Mouse (Mus musculus) splenic B cell, adult 2 months (primary cell): ENCODE results near the gene H2-Aa.
A peak's percentile ranks its signal among the peaks of the same experiment; 100 is the strongest.

Experiments
- DNase-seq: peaks from one replicate; pipeline ENCODE4 v3.0.0-alpha.2; 2011; ENCODE audit warnings: low read depth, low spot score
- H3K27me3 ChIP-seq: 2 replicates; pipeline ENCODE4 v1.6.1; 2012; ENCODE audit warnings: mild to moderate bottlenecking, low read length, moderate library complexity, mixed read lengths; ENCODE audit not compliant: control insufficient read depth, poor library complexity, insufficient read depth, severe bottlenecking
- H3K36me3 ChIP-seq: 2 replicates; pipeline ENCODE4 v1.6.1; 2012; ENCODE audit warnings: mild to moderate bottlenecking, low read length, moderate library complexity, mixed read lengths; ENCODE audit not compliant: control insufficient read depth, poor library complexity, insufficient read depth, severe bottlenecking

Gene H2-Aa

DNA sequence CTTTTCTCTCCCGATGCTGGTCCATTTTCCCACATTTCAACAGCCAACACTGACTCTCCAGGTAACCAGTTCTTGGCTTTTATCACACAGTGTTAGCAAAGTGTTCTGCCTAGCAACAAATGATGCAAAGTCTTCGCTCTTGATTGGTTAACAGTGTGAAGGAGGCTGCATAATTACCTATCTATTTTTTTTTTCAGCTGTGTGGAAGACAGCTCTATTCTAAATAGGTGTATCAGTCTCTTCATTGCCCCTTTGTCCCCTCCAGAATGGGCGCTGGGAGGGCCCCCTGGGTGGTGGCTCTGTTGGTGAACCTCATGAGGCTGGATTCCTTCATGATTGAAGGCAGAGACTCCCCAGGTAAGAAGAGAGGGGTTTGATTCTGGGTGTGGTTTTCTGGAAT is 48.9 kb downstream of the H2-Aa start, which contains the start of gene H2-Ob:
TSS of gene H2-Ob (plus strand) at position 198 of the 400 bp plus-strand sequence.
- Histone ChIP-seq H3K36me3 (peaks cover 23% of the 10 kb centered on the region), H3K27me3 (no peaks in the 10 kb centered on the region)
- peak; percentile 97 for DNase-seq

DNA sequence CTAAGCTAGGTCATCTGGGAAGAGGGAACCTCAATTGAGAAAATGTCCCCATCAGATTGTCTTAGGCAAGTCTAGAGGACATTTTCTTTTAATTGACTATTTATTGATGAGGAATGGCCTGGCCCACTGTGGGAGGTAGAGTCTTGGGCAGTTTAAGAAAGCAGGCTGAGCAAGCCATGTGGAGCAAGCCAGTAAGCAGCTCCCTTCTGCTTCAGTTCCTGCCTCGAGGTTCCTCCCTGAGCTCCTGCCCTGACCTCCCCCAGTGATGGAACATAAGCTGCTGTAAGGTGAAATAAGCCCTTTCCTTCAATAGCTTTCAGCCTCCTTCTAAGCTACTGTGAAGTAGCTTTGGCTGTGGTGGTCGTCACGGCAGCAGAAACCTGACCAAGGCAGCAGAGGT is 49.9 kb downstream of the H2-Aa start:
- Histone ChIP-seq H3K27me3 (no peaks in the 10 kb centered on the region), H3K36me3 (peaks cover 18% of the 10 kb centered on the region)
- no peak for DNase-seq

DNA sequence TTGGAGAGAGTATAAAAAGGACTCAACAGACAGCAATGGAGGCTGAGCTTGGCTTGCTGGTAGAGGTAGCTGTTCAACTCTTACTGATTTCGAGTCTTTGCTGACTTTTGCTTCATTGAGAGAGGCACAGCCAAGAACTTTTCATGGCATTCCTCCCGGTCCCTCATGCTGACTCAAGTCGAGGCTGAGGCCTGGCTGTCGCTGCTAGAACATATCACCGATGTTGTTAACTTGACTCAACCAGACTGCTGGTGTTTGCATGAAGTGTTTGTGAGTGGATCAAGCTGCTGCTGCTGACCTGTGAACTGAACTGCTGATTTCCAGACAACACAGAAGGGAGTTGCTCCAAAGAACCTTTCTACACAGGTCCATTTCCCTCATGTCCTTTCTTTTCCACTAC is 50.9 kb downstream of the H2-Aa start:
- no peak for DNase-seq
- Histone ChIP-seq H3K27me3 (no peaks in the 10 kb centered on the region), H3K36me3 (peaks cover 8% of the 10 kb centered on the region)

DNA sequence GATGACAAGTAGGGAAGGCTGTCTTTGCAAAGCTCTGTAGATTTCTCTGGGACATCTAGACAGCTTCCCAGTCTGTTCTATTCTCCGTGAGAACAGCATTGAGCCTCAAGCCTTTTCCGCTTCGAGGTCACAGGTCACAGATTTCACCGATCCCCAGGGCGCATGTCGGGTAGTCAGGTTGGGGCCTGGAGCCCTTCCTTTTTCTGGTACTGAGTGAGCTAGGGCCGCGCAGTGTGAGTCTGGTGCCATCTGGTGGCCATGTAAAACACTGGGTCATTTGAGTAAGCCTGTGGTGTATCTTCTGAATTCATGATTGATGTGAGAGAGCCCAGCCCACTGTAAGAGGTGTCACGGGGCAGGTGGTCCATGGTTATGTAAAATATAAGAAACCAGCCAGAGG is 52.7 kb downstream of the H2-Aa start:
- Histone ChIP-seq H3K36me3 (no peaks in the 10 kb centered on the region), H3K27me3 (no peaks in the 10 kb centered on the region)
- peak; percentile 97 for DNase-seq
